Mouse (Mus musculus): ENCODE data around the gene Unk.

DNA sequence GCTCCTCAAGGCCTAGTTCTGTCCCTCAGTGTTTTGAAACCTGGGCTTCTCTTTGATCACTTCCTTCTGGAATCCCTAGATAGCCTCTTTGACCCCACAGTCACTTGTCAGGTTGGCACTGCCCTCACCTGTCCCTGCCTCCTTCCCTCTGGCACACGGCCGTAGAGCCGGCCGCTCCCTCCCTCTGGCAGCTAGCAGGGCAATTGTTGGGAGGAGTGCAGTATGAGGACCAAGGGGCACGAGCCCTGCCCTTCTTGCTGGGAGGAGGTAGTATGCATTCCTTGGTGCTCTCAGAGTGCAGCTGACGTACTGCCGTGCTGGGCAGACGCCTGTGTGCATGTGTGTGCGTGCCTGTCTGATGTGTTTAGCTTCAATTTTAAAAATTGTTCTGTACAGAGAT lies 30.5 kb downstream of the Unk start:
- TF ChIP-seq POLR2A (IDR thresholded peaks at IDR 0.05; ENCODE audit: borderline replicate concordance, extremely low read depth, low read depth, low read length), result peak; percentile 30; the same call in 1 of the 2 replicates
- no peak for TF ChIP-seq CTCF (IDR thresholded peaks at IDR 0.05; ENCODE audit: insufficient read depth, low read length)

Measured in lung, adult 2 months (tissue).